Mouse (Mus musculus): Measurements from ENCODE around the gene Zfp423. TPM values are rescaled to one million over a fixed set of nuclear protein-coding genes. Genes with fewer than 3 reads are reported as not detected.

Gene Zfp423
- total and polyA plus RNA-seq, 3 experiments: not detected

DNA sequence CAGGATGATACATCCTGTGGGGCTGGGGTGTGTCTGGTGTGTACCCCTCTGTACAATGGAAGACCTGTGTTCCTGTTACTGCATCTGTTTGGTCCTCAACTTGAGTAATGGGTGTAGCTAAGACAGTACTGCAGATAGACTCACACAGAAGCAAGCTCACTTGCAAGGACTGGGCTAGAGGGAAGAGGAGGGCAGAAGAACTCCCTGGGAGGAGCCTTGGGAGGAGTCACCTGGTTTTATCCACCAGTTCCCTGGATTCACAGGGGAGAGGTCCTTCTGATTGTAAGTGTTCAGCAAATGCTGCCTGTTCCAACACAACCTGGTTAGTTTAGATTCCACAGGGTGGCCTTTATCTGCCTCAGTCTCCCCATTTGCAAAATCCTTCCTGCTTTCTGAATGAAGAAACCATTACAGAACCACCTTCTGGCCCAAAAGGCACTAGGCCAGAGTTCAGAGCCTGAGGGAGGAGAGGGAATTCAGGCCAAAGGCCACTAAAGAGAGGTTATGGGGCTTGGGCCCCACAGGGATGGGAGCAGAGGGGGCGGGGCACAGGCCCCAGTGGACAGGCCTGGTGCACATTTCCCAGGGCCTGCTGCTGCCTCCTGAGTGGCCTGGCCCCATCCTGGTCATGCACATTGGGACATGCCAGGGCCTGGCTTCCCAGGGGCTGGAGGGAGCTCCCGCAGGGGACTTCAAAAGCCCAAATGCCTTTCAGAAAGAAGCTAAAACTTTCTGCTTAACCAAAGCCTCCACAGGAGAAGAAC is 7.8 kb upstream of the Zfp423 start:
- TF ChIP-seq ETS1 (IDR thresholded peaks at IDR 0.05; ENCODE audit: low read depth, low read length): no peak
- no peak for TF ChIP-seq TBP (IDR thresholded peaks at IDR 0.05; ENCODE audit: low read depth, low read length)
- TF ChIP-seq MAZ (IDR thresholded peaks at IDR 0.05; ENCODE audit: low read depth, low read length): no peak
- no peak for TF ChIP-seq MYB (IDR thresholded peaks at IDR 0.05; ENCODE audit: low read depth, low read length)
- TF ChIP-seq EP300 (IDR thresholded peaks at IDR 0.05; ENCODE audit: low read depth in 1 of 2, low read length in 2 of 2): no peak
- TF ChIP-seq ZC3H11A (IDR thresholded peaks at IDR 0.05; ENCODE audit: low read depth, low read length): no peak
- TF ChIP-seq USF1 (IDR thresholded peaks at IDR 0.05; ENCODE audit: low read depth, low read length): no peak
- TF ChIP-seq MAFK (IDR thresholded peaks at IDR 0.05; ENCODE audit: borderline replicate concordance, low read depth, low read length): no peak
- no peak for TF ChIP-seq RCOR1 (IDR thresholded peaks at IDR 0.05; ENCODE audit: low read depth, low read length)
- no peak for TF ChIP-seq HCFC1 (IDR thresholded peaks at IDR 0.05; ENCODE audit: low read depth, low read length)
- no peak for TF ChIP-seq POLR2AphosphoS2 (IDR thresholded peaks at IDR 0.05; ENCODE audit: low read length)
- no peak for TF ChIP-seq GABPA (IDR thresholded peaks at IDR 0.05; ENCODE audit: low read depth, low read length)
- TF ChIP-seq BHLHE40 (IDR thresholded peaks at IDR 0.05; ENCODE audit: borderline replicate concordance, low read depth, low read length): no peak
- TF ChIP-seq NELFE (IDR thresholded peaks at IDR 0.05; ENCODE audit: low read depth, low read length): no peak
- TF ChIP-seq GATA1 (IDR thresholded peaks at IDR 0.05; ENCODE audit: low read depth, low read length): no peak
- TF ChIP-seq MAX (IDR thresholded peaks at IDR 0.05; ENCODE audit: low read length): no peak
- no peak for TF ChIP-seq CTCF (IDR thresholded peaks at IDR 0.05 in 2 of 3, conservative IDR thresholded peaks at IDR 0.05 in 1 of 3; ENCODE audit: control insufficient read depth in 1 of 3, insufficient read depth in 1 of 3, low read depth in 2 of 3, low read length in 3 of 3, poor library complexity in 1 of 3, severe bottlenecking in 1 of 3)
- no peak for TF ChIP-seq ZMIZ1 (IDR thresholded peaks at IDR 0.05; ENCODE audit: low read depth, low read length)
- no peak for TF ChIP-seq ELF1 (IDR thresholded peaks at IDR 0.05; ENCODE audit: low read depth, low read length)
- Histone ChIP-seq H3K36me3 (ENCODE audit: control insufficient read depth in 1 of 2, insufficient read depth in 2 of 2, low read length in 2 of 2) (no peaks in the 10 kb centered on the region), H3K27me3 (ENCODE audit: control insufficient read depth in 1 of 2, insufficient read depth in 2 of 2, low read length in 2 of 2) (no peaks in the 10 kb centered on the region), H3K9ac (ENCODE audit: control insufficient read depth, low read depth, low read length, poor library complexity, severe bottlenecking) (no peak overlapping the region), H3K4me3 (ENCODE audit: control insufficient read depth in 1 of 2, insufficient read depth in 1 of 2, low read depth in 2 of 2, low read length in 2 of 2) (no peak overlapping the region), H3K79me2 (ENCODE audit: control insufficient read depth, insufficient read depth, low read length, poor library complexity) (no peaks in the 10 kb centered on the region), H3K4me1 (ENCODE audit: control insufficient read depth in 1 of 2, insufficient read depth in 2 of 2, low read length in 2 of 2) (no peaks in the 10 kb centered on the region), H3K27ac (ENCODE audit: control insufficient read depth, low read depth, low read length) (no peak overlapping the region), H3K9me3 (replicated peaks; ENCODE audit: insufficient read depth, low read length) (no peaks in the 10 kb centered on the region)
- no peak for DNase-seq (ENCODE audit: low read depth, low spot score)

DNA sequence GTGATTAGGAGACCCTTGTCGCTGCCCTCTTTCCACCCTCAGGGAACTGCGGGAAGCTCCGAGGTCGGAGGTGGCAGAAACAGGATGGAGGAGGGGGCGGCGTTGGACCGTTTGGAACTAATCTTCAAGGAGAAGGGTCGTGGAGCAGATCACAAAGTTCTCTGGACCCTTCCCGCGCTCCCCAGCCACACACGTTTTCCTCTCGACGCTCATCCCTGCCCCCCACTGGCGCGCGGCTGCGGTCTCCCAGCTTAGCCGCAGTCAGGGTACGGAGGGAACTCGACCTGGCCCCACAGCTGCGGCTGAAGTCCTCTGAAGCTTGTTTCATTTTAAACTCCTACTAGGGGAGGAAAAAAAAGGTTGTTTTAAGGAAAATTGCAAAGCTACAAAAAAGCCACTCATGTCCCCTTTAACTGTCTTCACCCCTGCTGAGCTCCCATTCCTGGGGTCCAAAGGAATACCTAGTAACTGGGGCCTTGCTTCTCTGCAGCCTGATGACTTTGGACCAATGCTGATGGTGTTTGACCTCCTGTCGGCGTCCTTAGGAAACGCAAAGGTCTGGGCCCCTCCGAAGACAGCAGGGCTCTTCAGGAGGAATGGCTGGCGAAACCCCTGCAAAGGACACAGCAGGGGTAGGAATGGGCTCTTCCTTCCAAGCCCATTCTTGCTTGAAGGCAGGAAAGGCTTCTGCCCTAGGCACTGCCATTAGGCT is 3.3 kb upstream of the Zfp423 start:
- DNase-seq (ENCODE audit: low read depth, low spot score): no peak
- Histone ChIP-seq H3K36me3 (ENCODE audit: control insufficient read depth in 1 of 2, insufficient read depth in 2 of 2, low read length in 2 of 2) (no peaks in the 10 kb centered on the region), H3K27ac (ENCODE audit: control insufficient read depth, low read depth, low read length) (no peak overlapping the region), H3K79me2 (ENCODE audit: control insufficient read depth, insufficient read depth, low read length, poor library complexity) (no peaks in the 10 kb centered on the region), H3K9me3 (replicated peaks; ENCODE audit: insufficient read depth, low read length) (no peaks in the 10 kb centered on the region), H3K27me3 (ENCODE audit: control insufficient read depth in 1 of 2, insufficient read depth in 2 of 2, low read length in 2 of 2) (no peaks in the 10 kb centered on the region), H3K4me3 (ENCODE audit: control insufficient read depth in 1 of 2, insufficient read depth in 1 of 2, low read depth in 2 of 2, low read length in 2 of 2) (no peak overlapping the region), H3K4me1 (ENCODE audit: control insufficient read depth in 1 of 2, insufficient read depth in 2 of 2, low read length in 2 of 2) (no peaks in the 10 kb centered on the region), H3K9ac (ENCODE audit: control insufficient read depth, low read depth, low read length, poor library complexity, severe bottlenecking) (no peak overlapping the region)
- TF ChIP-seq CTCF (IDR thresholded peaks at IDR 0.05 in 2 of 3, conservative IDR thresholded peaks at IDR 0.05 in 1 of 3; ENCODE audit: control insufficient read depth in 1 of 3, insufficient read depth in 1 of 3, low read depth in 2 of 3, low read length in 3 of 3, poor library complexity in 1 of 3, severe bottlenecking in 1 of 3) (no peak), KAT2A (conservative IDR thresholded peaks at IDR 0.05; ENCODE audit: low read depth, low read length) (no peak), BHLHE40 (IDR thresholded peaks at IDR 0.05; ENCODE audit: borderline replicate concordance, low read depth, low read length) (no peak), ELF1 (IDR thresholded peaks at IDR 0.05; ENCODE audit: low read depth, low read length) (no peak), CHD1 (IDR thresholded peaks at IDR 0.05; ENCODE audit: low read depth, low read length) (no peak), RCOR1 (IDR thresholded peaks at IDR 0.05; ENCODE audit: low read depth, low read length) (no peak), NELFE (IDR thresholded peaks at IDR 0.05; ENCODE audit: low read depth, low read length) (no peak), POLR2AphosphoS2 (IDR thresholded peaks at IDR 0.05; ENCODE audit: low read length) (no peak), ZMIZ1 (IDR thresholded peaks at IDR 0.05; ENCODE audit: low read depth, low read length) (no peak), MAZ (IDR thresholded peaks at IDR 0.05; ENCODE audit: low read depth, low read length) (no peak), ZNF384 (IDR thresholded peaks at IDR 0.05; ENCODE audit: low read depth, low read length) (no peak), MYB (IDR thresholded peaks at IDR 0.05; ENCODE audit: low read depth, low read length) (no peak), MXI1 (IDR thresholded peaks at IDR 0.05; ENCODE audit: low read depth, low read length) (no peak), TBP (IDR thresholded peaks at IDR 0.05; ENCODE audit: low read depth, low read length) (no peak), SMC3 (IDR thresholded peaks at IDR 0.05; ENCODE audit: low read depth, low read length) (no peak), ZC3H11A (IDR thresholded peaks at IDR 0.05; ENCODE audit: low read depth, low read length) (no peak)
